Mouse (Mus musculus): ENCODE measurements around the gene Olfr214. TPM values are rescaled to one million over a fixed set of nuclear protein-coding genes. Genes with fewer than 3 reads are reported as not detected.
"Not testable (repeated sequence)": the region's sequence is repeated elsewhere in the genome, so short reads cannot be mapped to it uniquely, and the experiment has no call there.

Gene Olfr214
- polyA plus RNA-seq, 1 experiment from 2014 or later: not detected

DNA sequence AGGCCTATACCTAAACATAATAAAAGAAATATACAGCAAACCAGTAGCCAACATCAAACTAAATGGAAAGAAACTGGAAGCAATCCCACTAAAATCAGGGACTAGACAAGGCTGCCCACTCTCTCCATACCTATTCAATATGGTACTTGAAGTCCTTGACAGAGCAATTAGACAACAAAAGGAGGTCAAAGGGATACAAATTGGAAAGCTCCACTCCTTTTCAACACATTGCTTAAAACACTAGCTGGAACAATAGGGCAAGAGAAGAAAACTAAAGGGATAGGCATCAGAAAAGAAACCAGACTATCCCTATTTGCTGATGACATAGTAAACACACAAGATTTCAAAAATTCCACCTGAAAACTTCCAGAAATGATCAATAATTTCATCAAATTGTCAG, 46.9 kb downstream of the Olfr214 start:
- H3K36me3 ChIP-seq (ENCODE audit: control insufficient read depth, insufficient read depth); H3K9ac ChIP-seq (replicated peaks; ENCODE audit: low read depth, low read length); H3K4me1 ChIP-seq (replicated peaks; ENCODE audit: control insufficient read depth, insufficient read depth, low read length); H3K4me3 ChIP-seq (replicated peaks; ENCODE audit: low read length); H3K9me3 ChIP-seq (ENCODE audit: control insufficient read depth, low read length); H3K27me3 ChIP-seq (replicated peaks; ENCODE audit: control insufficient read depth, insufficient read depth, low read length); H3K4me2 ChIP-seq (ENCODE audit: low read length); ATAC-seq; H3K27ac ChIP-seq (ENCODE audit: low read length): not testable (repeated sequence)

DNA sequence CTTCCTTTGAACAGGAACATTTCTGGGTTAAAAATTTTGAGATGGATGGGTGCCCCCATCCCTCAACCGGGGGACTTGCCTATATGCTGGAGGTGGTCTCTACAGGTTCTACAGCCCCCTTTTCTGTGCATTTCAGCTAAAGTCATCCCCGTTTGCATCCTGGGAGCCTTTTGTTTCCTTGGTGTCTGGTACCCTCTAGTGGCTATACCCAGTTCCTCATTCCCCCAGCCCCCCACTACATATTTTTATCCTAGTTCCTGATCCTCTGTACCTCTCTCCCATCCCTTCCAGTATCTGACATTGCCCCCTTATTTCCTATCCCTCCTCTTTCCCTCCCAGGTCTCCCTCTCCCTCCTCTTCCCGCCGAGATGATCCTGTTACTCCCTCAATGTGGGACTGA, 53.2 kb downstream of the Olfr214 start:
- Histone ChIP-seq H3K27me3 (replicated peaks; ENCODE audit: control insufficient read depth, insufficient read depth, low read length) (no peaks in the 10 kb centered on the region), H3K9ac (replicated peaks; ENCODE audit: low read depth, low read length) (no peak overlapping the region), H3K9me3 (ENCODE audit: control insufficient read depth, low read length) (no peaks in the 10 kb centered on the region), H3K4me2 (ENCODE audit: low read length) (no peak overlapping the region), H3K27ac (ENCODE audit: low read length) (no peak overlapping the region), H3K36me3 (ENCODE audit: control insufficient read depth, insufficient read depth) (no peaks in the 10 kb centered on the region), H3K4me1 (replicated peaks; ENCODE audit: control insufficient read depth, insufficient read depth, low read length) (no peaks in the 10 kb centered on the region), H3K4me3 (replicated peaks; ENCODE audit: low read length) (no peak overlapping the region)
- WGBS: 48% methylated on average over 4 of the region's 4 CpGs
- no peak for ATAC-seq

Other genes starting within 250 kb of the Olfr214 start
- gene March8, start 216.2 kb upstream of the Olfr214 start, polyA plus RNA-seq (2015; fragmentation: Nextera tagmentation; extraction: Ambion mirVana): 52.8 and 57.0 TPM in 2 replicates
- gene Alox5, start 93.1 kb upstream of the Olfr214 start, polyA plus RNA-seq (2015; fragmentation: Nextera tagmentation; extraction: Ambion mirVana): 0.37 and 0.52 TPM in 2 replicates
- not detected in 2 replicates for gene Olfr211, start 65.1 kb upstream of the Olfr214 start, polyA plus RNA-seq (2015; fragmentation: Nextera tagmentation; extraction: Ambion mirVana)
- gene Olfr212, start 47.7 kb upstream of the Olfr214 start, polyA plus RNA-seq (2015; fragmentation: Nextera tagmentation; extraction: Ambion mirVana): not detected in 2 replicates
- gene Olfr213, start 15.8 kb upstream of the Olfr214 start, polyA plus RNA-seq (2015; fragmentation: Nextera tagmentation; extraction: Ambion mirVana): not detected in 2 replicates
- 0.24 and 0.52 TPM in 2 replicates for gene Gm5580, start 3.1 kb upstream of the Olfr214 start, polyA plus RNA-seq (2015; fragmentation: Nextera tagmentation; extraction: Ambion mirVana)
- gene Olfr215, start 30.0 kb downstream of the Olfr214 start, polyA plus RNA-seq (2015; fragmentation: Nextera tagmentation; extraction: Ambion mirVana): not detected in 2 replicates
- 202 and 234 TPM in 2 replicates for gene Zfp422, start 74.8 kb downstream of the Olfr214 start, polyA plus RNA-seq (2015; fragmentation: Nextera tagmentation; extraction: Ambion mirVana)
- gene Depp1, start 96.4 kb downstream of the Olfr214 start, polyA plus RNA-seq (2015; fragmentation: Nextera tagmentation; extraction: Ambion mirVana): 7.0 and 9.9 TPM in 2 replicates
- 7.9 and 8.5 TPM in 2 replicates for gene Rassf4, start 119.7 kb downstream of the Olfr214 start, polyA plus RNA-seq (2015; fragmentation: Nextera tagmentation; extraction: Ambion mirVana)
- 0.81 and 1.4 TPM in 2 replicates for gene Tmem72, start 162.7 kb downstream of the Olfr214 start, polyA plus RNA-seq (2015; fragmentation: Nextera tagmentation; extraction: Ambion mirVana)